Mouse (Mus musculus): ENCODE data around the gene Map1b. TPM values are rescaled to one million over a fixed set of nuclear protein-coding genes. Genes with fewer than 3 reads are reported as not detected.

The Map1b gene
- polyA plus RNA-seq, 1 experiment = 4.5 TPM

DNA sequence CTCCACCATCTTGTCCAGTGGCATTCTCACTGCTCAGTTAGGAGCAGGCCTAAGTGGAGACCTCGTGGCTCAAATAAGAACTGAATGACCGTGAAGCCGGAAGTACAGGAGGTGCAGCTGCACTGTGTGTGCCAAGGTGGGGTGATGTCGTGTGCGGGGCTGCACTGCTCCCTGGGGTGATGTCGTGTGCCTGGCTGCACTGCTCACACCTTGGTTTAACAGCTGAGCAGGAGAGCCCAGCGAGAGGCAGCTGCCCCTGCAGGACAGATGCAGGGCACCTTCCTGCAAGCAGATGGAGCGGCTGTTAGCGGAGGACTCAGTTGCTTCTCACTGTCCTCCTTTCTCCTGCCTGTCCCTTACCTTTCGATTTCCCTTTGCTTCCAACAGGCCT, 102.0 kb downstream of the Map1b start:
- TF ChIP-seq CTCF (IDR thresholded peaks at IDR 0.05; ENCODE audit: control insufficient read depth, insufficient read depth, low read length) (no peak), POLR2A (IDR thresholded peaks at IDR 0.05; ENCODE audit: borderline replicate concordance, control insufficient read depth, low read depth, low read length) (no peak)
- no peaks in the 10 kb centered on the region for H3K4me1 ChIP-seq (ENCODE audit: control insufficient read depth, insufficient read depth, low read length)
- WGBS = 81% methylated on average over 10 of the region's 10 CpGs

DNA sequence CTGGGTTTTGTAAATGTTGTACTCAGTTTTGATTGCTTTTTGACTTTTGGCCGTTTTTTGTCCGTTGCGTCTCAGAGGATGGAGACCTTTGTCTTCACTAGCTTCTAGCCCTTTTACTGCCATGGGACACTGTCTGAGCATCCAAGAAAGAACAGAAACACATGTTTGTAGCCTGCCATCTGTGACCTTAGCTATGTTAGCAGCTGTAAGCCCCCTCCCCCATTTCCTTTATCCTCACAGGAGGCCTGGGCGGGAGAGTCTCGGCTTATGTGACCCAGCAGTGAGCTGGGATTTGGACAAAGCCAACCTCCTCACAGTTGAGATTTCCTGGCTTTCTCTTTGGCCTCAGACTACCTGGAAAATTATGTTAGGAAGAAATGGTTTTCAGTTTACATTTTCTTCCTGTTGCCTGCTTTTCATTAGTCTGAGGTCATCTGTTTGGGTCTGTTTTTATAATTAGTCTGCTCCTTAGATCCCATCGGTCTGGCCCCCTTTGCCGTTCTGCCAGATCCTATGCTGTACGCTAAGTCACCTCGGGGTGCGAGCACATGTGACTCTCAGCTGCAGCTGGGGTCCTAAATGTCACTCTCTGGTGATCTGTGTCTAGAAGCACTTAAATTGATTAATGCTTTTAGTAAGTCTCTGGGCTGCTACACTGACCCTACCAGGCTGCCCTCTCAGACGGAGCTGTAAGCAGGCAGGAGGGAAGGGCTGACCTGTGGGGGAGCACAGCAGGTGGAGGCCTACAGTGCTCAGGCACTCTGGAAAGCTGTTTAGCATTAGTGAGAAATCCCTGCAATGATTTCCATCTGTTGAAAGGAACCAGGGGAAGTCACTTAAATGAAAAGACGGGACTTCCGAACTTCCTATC, 102.6 kb downstream of the Map1b start:
- TF ChIP-seq CTCF (IDR thresholded peaks at IDR 0.05; ENCODE audit: control insufficient read depth, insufficient read depth, low read length) (no peak), POLR2A (IDR thresholded peaks at IDR 0.05; ENCODE audit: borderline replicate concordance, control insufficient read depth, low read depth, low read length) (no peak)
- 90% methylated on average over 13 of the region's 13 CpGs for WGBS
- Histone ChIP-seq H3K4me1 (ENCODE audit: control insufficient read depth, insufficient read depth, low read length) (no peaks in the 10 kb centered on the region), H3K4me3 (replicated peaks; ENCODE audit: control insufficient read depth, low read depth, low read length) (no peak overlapping the region), H3K27ac (ENCODE audit: control insufficient read depth, insufficient read depth, low read depth, low read length, poor library complexity) (no peak overlapping the region)

More for the DNA sequence above, 102.0 kb downstream of the Map1b start:
- Histone ChIP-seq H3K4me3 (replicated peaks; ENCODE audit: control insufficient read depth, low read depth, low read length) (no peak overlapping the region), H3K27ac (ENCODE audit: control insufficient read depth, insufficient read depth, low read depth, low read length, poor library complexity) (no peak overlapping the region)

DNA sequence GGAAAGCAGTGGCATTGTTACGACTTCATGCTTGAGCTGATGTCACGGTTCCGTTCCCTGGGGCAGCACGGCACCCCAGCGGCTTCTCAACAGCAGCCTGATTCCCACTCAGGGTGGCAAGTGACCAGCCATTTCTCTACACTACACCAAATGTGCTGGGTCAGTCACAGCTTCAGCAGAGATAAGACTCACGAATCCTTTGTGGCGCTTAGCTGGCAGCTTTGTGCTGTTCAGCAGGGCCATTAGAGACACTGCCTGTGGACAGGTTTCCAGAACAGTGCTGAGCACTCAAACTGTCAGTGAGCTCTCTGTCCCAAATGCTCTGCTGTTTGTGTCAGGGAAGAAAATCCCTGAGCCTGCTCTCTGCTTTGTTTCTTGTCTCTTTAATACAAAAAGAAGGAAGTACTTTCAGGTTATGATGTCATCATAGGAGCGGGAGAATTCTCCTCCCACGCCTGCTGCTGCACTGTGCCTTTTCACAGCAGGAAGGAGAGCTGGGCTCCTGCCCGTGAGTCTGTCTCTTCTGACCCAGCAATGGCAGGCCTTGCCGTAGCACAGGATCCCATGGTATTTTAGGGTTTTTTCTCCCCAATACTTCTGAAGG, 103.8 kb downstream of the Map1b start:
- Histone ChIP-seq H3K27ac (ENCODE audit: control insufficient read depth, insufficient read depth, low read depth, low read length, poor library complexity) (no peak overlapping the region), H3K4me1 (ENCODE audit: control insufficient read depth, insufficient read depth, low read length) (no peaks in the 10 kb centered on the region), H3K4me3 (replicated peaks; ENCODE audit: control insufficient read depth, low read depth, low read length) (no peak overlapping the region)
- TF ChIP-seq POLR2A (IDR thresholded peaks at IDR 0.05; ENCODE audit: borderline replicate concordance, control insufficient read depth, low read depth, low read length) (no peak), CTCF (IDR thresholded peaks at IDR 0.05; ENCODE audit: control insufficient read depth, insufficient read depth, low read length) (no peak)
- WGBS = 57% methylated on average over 11 of the region's 11 CpGs

GRCm38 (mm10) chr13:99411761-99412160, 104.6 kb downstream of the Map1b start:
- no peaks in the 10 kb centered on the region for H3K4me1 ChIP-seq (ENCODE audit: control insufficient read depth, insufficient read depth, low read length)
- TF ChIP-seq CTCF (IDR thresholded peaks at IDR 0.05; ENCODE audit: control insufficient read depth, insufficient read depth, low read length) (no peak), POLR2A (IDR thresholded peaks at IDR 0.05; ENCODE audit: borderline replicate concordance, control insufficient read depth, low read depth, low read length) (no peak)
- H3K4me3 ChIP-seq (replicated peaks; ENCODE audit: control insufficient read depth, low read depth, low read length) = no peak overlapping the region
- no peak overlapping the region for H3K27ac ChIP-seq (ENCODE audit: control insufficient read depth, insufficient read depth, low read depth, low read length, poor library complexity)
- 92% methylated on average over 3 of the region's 3 CpGs for WGBS

DNA sequence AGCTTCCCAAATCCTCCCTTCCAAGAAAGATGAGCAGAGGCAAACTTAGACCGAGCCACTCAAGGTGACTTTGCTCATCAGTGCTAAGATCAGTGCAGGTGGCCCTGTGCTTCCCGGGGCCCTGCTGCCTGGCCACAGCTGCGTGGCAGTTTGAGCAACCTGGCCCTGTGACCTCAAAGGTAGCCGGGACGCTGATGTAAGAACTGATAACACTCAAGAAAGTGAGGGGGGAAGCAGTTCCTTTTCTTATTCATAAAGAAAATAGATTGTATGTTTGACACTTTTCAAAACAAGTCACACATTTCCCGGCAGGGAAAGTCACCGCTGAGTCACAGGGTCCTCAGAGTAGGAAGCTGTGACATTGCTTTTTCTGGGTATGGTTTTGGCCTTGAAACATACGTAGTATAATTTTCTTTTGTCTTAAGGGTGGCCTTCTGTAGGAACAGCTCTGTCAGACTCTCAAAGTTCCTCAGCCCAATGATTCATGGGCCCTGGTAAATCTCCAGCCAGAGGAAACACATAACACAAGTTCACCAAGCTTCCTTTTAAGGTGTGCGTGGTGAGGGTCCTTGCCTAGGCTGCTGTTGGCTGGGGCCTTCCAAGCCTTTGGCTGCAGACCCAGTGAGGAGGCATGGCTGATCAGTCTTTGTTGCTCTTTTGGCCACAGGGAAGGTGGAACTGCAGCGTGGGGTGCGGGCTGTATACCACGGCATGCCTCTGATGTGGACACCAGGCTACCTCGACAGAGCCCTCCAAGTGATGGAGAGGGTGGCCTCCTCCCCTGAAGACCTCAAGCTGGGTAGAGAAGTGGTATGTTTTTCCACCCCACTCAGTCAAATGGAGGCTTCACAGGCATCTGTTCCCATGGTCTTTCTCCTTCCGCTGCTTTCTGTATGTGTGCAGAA, 105.5 kb downstream of the Map1b start:
- TF ChIP-seq POLR2A (IDR thresholded peaks at IDR 0.05; ENCODE audit: borderline replicate concordance, control insufficient read depth, low read depth, low read length) (no peak), CTCF (IDR thresholded peaks at IDR 0.05; ENCODE audit: control insufficient read depth, insufficient read depth, low read length) (no peak)
- 57% methylated on average over 14 of the region's 14 CpGs for WGBS
- no peak overlapping the region for H3K27ac ChIP-seq (ENCODE audit: control insufficient read depth, insufficient read depth, low read depth, low read length, poor library complexity)

GRCm38 (mm10) chr13:99409216-99409615, 107.1 kb downstream of the Map1b start:
- WGBS = 90% methylated on average over 2 of the region's 2 CpGs
- no peaks in the 10 kb centered on the region for H3K4me1 ChIP-seq (ENCODE audit: control insufficient read depth, insufficient read depth, low read length)
- H3K4me3 ChIP-seq (replicated peaks; ENCODE audit: control insufficient read depth, low read depth, low read length) = no peak overlapping the region
- H3K27ac ChIP-seq (ENCODE audit: control insufficient read depth, insufficient read depth, low read depth, low read length, poor library complexity) = no peak overlapping the region
- no peak for TF ChIP-seq CTCF (IDR thresholded peaks at IDR 0.05; ENCODE audit: control insufficient read depth, insufficient read depth, low read length)
- TF ChIP-seq POLR2A (IDR thresholded peaks at IDR 0.05; ENCODE audit: borderline replicate concordance, control insufficient read depth, low read depth, low read length) = no peak

More for the DNA sequence above, 105.5 kb downstream of the Map1b start:
- H3K4me1 ChIP-seq (ENCODE audit: control insufficient read depth, insufficient read depth, low read length) = no peaks in the 10 kb centered on the region
- H3K4me3 ChIP-seq (replicated peaks; ENCODE audit: control insufficient read depth, low read depth, low read length) = no peak overlapping the region

- Histone ChIP-seq H3K27ac (ENCODE audit: control insufficient read depth, insufficient read depth, low read depth, low read length, poor library complexity) (no peak overlapping the region), H3K4me1 (ENCODE audit: control insufficient read depth, insufficient read depth, low read length) (no peaks in the 10 kb centered on the region; the same call in 1 of the 2 replicates), H3K4me3 (replicated peaks; ENCODE audit: control insufficient read depth, low read depth, low read length) (no peak overlapping the region)
- 81% methylated on average over 4 of the region's 4 CpGs for WGBS
- TF ChIP-seq CTCF (IDR thresholded peaks at IDR 0.05; ENCODE audit: control insufficient read depth, insufficient read depth, low read length) (no peak), POLR2A (IDR thresholded peaks at IDR 0.05; ENCODE audit: borderline replicate concordance, control insufficient read depth, low read depth, low read length) (no peak)
Measured at GRCm38 (mm10) chr13:99399373-99399772, 117.0 kb downstream of the Map1b start.
